Mouse (Mus musculus) adrenal gland, adult 10 weeks (tissue): ENCODE measurements around the gene Vps26c. TPM values are rescaled to one million over a fixed set of nuclear protein-coding genes. Genes with fewer than 3 reads are reported as not detected.

Experiments
- polyA plus RNA-seq: library from polyadenylated mRNA; stranded (reverse); fragments of 350-450 nt; fragmentation: Illumina TruSeq; extraction: RNeasy Lipid Tissue Mini Kit (QIAGEN cat#74804); gene quantifications from one replicate; pipeline ENCODE4 v1.2.3, GENCODE M21; 2014; ENCODE audit warnings: low read depth, low replicate concordance

The Vps26c gene
- polyA plus RNA-seq = 25.3 TPM

GRCm38 (mm10) chr16:94526344-94527151, at the start of gene Vps26c:
Gene Vps26c, minus strand, starts transcription at chr16:94526830.

GRCm38 (mm10) chr16:94569229-94570176, 42.9 kb upstream of the Vps26c start, which contains the start of gene Dyrk1a:
Gene Dyrk1a, plus strand, starts transcription at chr16:94570010.

Other genes starting within 250 kb of the Vps26c start
- 11.2 TPM for gene Hlcs, start 213.3 kb downstream of the Vps26c start, polyA plus RNA-seq
- 12.0 TPM for gene Ripply3, start 198.4 kb downstream of the Vps26c start, polyA plus RNA-seq
- gene Ttc3, start 156.2 kb downstream of the Vps26c start, polyA plus RNA-seq = 294 TPM
- 536 TPM for gene Pigp, start 155.0 kb downstream of the Vps26c start, polyA plus RNA-seq
- gene Dyrk1a, start 43.2 kb upstream of the Vps26c start, polyA plus RNA-seq = 56.4 TPM